Mouse (Mus musculus) CH12.LX (cell line): Measurements from ENCODE around the gene Nxpe3. TPM values are rescaled to one million over a fixed set of nuclear protein-coding genes. Genes with fewer than 3 reads are reported as not detected.

Source experiments
- DNase-seq: peaks from one replicate; pipeline ENCODE4 v3.0.0-alpha.2; 2013; ENCODE audit errors: extremely low read depth
- H3K27ac ChIP-seq: 2 replicates; pipeline ENCODE4 v1.5.1; 2012; ENCODE audit warnings: low read depth, mild to moderate bottlenecking, control low read depth, moderate library complexity; ENCODE audit not compliant: insufficient read depth
- H3K27me3 ChIP-seq: replicated peaks from 2 replicates; pipeline ENCODE3; 2012; ENCODE audit warnings: inconsistent platforms
- H3K36me3 ChIP-seq, 2 experiments: replicated peaks in 1 of 2; 2 replicates each; pipeline versions ENCODE3 to v1.6.1; 2012; ENCODE audit warnings: inconsistent platforms in 1 of 2, low read length in 1 of 2, mild to moderate bottlenecking in 1 of 2, mixed read lengths in 1 of 2, moderate library complexity in 1 of 2; ENCODE audit not compliant: control insufficient read depth in 1 of 2, insufficient read depth in 1 of 2
- H3K4me1 ChIP-seq, 2 experiments: 2 replicates each; pipeline ENCODE4 v1.6.1; 2012; ENCODE audit warnings: inconsistent platforms in 1 of 2, moderate library complexity in 1 of 2; ENCODE audit not compliant: insufficient read depth in 2 of 2, control insufficient read depth in 1 of 2
- H3K4me2 ChIP-seq: 2 replicates; pipeline ENCODE4 v1.6.1; 2012; ENCODE audit warnings: low read depth, mild to moderate bottlenecking, control low read depth; ENCODE audit not compliant: poor library complexity, insufficient read depth, severe bottlenecking
- H3K4me3 ChIP-seq, 3 experiments: fragments of 150-350 bp in 1 of 3; sonication (generic) in 1 of 3; replicated peaks in 1 of 3; 2 replicates each; pipeline versions ENCODE3 to v1.5.1; 2011 to 2012; ENCODE audit warnings: low read depth in 2 of 3, low read length in 2 of 3, mild to moderate bottlenecking in 2 of 3, moderate library complexity in 2 of 3, control low read depth in 1 of 3, improper control_type of control experiment in 1 of 3, inconsistent platforms in 1 of 3, mixed read lengths in 1 of 3; ENCODE audit not compliant: poor library complexity in 1 of 3
- H3K79me2 ChIP-seq: replicated peaks from 2 replicates; pipeline ENCODE4 v1.6.1; 2012; ENCODE audit warnings: mild to moderate bottlenecking, moderate library complexity; ENCODE audit not compliant: control insufficient read depth, poor library complexity, insufficient read depth, severe bottlenecking; ENCODE audit errors: extremely low read depth
- H3K9ac ChIP-seq: 2 replicates; pipeline ENCODE4 v1.6.1; 2012; ENCODE audit warnings: low read depth, mild to moderate bottlenecking, control low read depth, moderate library complexity; ENCODE audit not compliant: insufficient read depth
- H3K9me3 ChIP-seq: replicated peaks from 2 replicates; pipeline ENCODE3; 2012; ENCODE audit warnings: low read length, inconsistent platforms, mixed read lengths
- BHLHE40 ChIP-seq: IDR thresholded peaks from 2 replicates; pipeline ENCODE4 v1.6.1; 2011; ENCODE audit warnings: mild to moderate bottlenecking, low read depth, low read length, improper control_type of control experiment
- CHD2 ChIP-seq: IDR thresholded peaks from 2 replicates; pipeline ENCODE4 v1.6.1; 2011; ENCODE audit warnings: low read length, improper control_type of control experiment
- E2F4 ChIP-seq: IDR thresholded peaks from 2 replicates; pipeline ENCODE4 v1.6.1; 2011; ENCODE audit warnings: low read depth, low read length, improper control_type of control experiment; ENCODE audit not compliant: insufficient replicate concordance
- ETS1 ChIP-seq: conservative IDR thresholded peaks from 2 replicates; pipeline ENCODE4 v1.6.1; 2012; ENCODE audit warnings: low read depth, mild to moderate bottlenecking, inconsistent platforms, low read length, improper control_type of control experiment, moderate library complexity
- GABPA ChIP-seq: IDR thresholded peaks from 2 replicates; pipeline ENCODE4 v1.6.1; 2012; ENCODE audit warnings: low read depth, low read length, improper control_type of control experiment, inconsistent platforms; ENCODE audit not compliant: insufficient replicate concordance
- HCFC1 ChIP-seq: IDR thresholded peaks from 2 replicates; pipeline ENCODE4 v1.6.1; 2012; ENCODE audit warnings: low read depth, mild to moderate bottlenecking, inconsistent platforms, low read length, improper control_type of control experiment
- IRF4 ChIP-seq: IDR thresholded peaks from 2 replicates; pipeline ENCODE4 v1.6.1; 2014; ENCODE audit warnings: low read depth, mild to moderate bottlenecking, inconsistent platforms, low read length, improper control_type of control experiment
- JUN ChIP-seq: IDR thresholded peaks from 2 replicates; pipeline ENCODE4 v1.6.1; 2011; ENCODE audit warnings: low read depth, mild to moderate bottlenecking, low read length, improper control_type of control experiment, moderate library complexity; ENCODE audit not compliant: insufficient read depth
- KAT2A ChIP-seq: IDR thresholded peaks from 2 replicates; pipeline ENCODE4 v1.6.1; 2012; ENCODE audit warnings: low read length, improper control_type of control experiment, inconsistent platforms; ENCODE audit not compliant: insufficient replicate concordance
- MAX ChIP-seq: IDR thresholded peaks from 2 replicates; pipeline ENCODE4 v1.6.1; 2011; ENCODE audit warnings: low read length, improper control_type of control experiment
- MAZ ChIP-seq: IDR thresholded peaks from 2 replicates; pipeline ENCODE4 v1.6.1; 2012; ENCODE audit warnings: low read depth, mild to moderate bottlenecking, inconsistent platforms, low read length, improper control_type of control experiment, moderate library complexity
- MXI1 ChIP-seq: IDR thresholded peaks from 2 replicates; pipeline ENCODE4 v1.6.1; 2011; ENCODE audit warnings: mild to moderate bottlenecking, low read depth, low read length, improper control_type of control experiment
- MYC ChIP-seq: IDR thresholded peaks from 2 replicates; pipeline ENCODE4 v1.6.1; 2011; ENCODE audit warnings: low read depth, mild to moderate bottlenecking, improper control_type of control experiment, low read length
- NELFE ChIP-seq: IDR thresholded peaks from 2 replicates; pipeline ENCODE4 v1.6.1; 2011; ENCODE audit warnings: low read depth, low read length, improper control_type of control experiment
- NRF1 ChIP-seq: IDR thresholded peaks from 2 replicates; pipeline ENCODE4 v1.6.1; 2014; ENCODE audit warnings: low read depth, mild to moderate bottlenecking, inconsistent platforms, low read length, improper control_type of control experiment, moderate library complexity
- POLR2A ChIP-seq: IDR thresholded peaks from 2 replicates; pipeline ENCODE4 v1.6.1; 2011; ENCODE audit warnings: low read depth, mild to moderate bottlenecking, improper control_type of control experiment, low read length
- POLR2AphosphoS2 ChIP-seq: IDR thresholded peaks from 2 replicates; pipeline ENCODE4 v1.6.1; 2011; ENCODE audit warnings: low read depth, low read length, improper control_type of control experiment
- RAD21 ChIP-seq: IDR thresholded peaks from 2 replicates; pipeline ENCODE4 v1.6.1; 2011; ENCODE audit warnings: low read depth, mild to moderate bottlenecking, low read length, improper control_type of control experiment, moderate library complexity
- RCOR1 ChIP-seq: conservative IDR thresholded peaks from 2 replicates; pipeline ENCODE4 v1.6.1; 2012; ENCODE audit warnings: low read depth, mild to moderate bottlenecking, inconsistent platforms, low read length, improper control_type of control experiment
- SIN3A ChIP-seq: IDR thresholded peaks from 2 replicates; pipeline ENCODE4 v1.6.1; 2012; ENCODE audit warnings: low read length, improper control_type of control experiment, inconsistent platforms
- SMC3 ChIP-seq: IDR thresholded peaks from 2 replicates; pipeline ENCODE4 v1.6.1; 2011; ENCODE audit warnings: low read depth, low read length, improper control_type of control experiment
- TBP ChIP-seq: conservative IDR thresholded peaks from 2 replicates; pipeline ENCODE4 v1.6.1; 2011; ENCODE audit warnings: low read depth, low read length, improper control_type of control experiment
- TCF12 ChIP-seq: IDR thresholded peaks from 2 replicates; pipeline ENCODE4 v1.6.1; 2014; ENCODE audit warnings: low read depth, mild to moderate bottlenecking, inconsistent platforms, low read length, improper control_type of control experiment
- UBTF ChIP-seq: IDR thresholded peaks from 2 replicates; pipeline ENCODE4 v1.6.1; 2012; ENCODE audit warnings: low read depth, mild to moderate bottlenecking, inconsistent platforms, low read length, improper control_type of control experiment, moderate library complexity
- USF2 ChIP-seq: conservative IDR thresholded peaks from 2 replicates; pipeline ENCODE4 v1.6.1; 2011; ENCODE audit warnings: low read depth, low read length, improper control_type of control experiment
- ZMIZ1 ChIP-seq: IDR thresholded peaks from 2 replicates; pipeline ENCODE4 v1.6.1; 2012; ENCODE audit warnings: low read depth, mild to moderate bottlenecking, inconsistent platforms, low read length, improper control_type of control experiment
- ZNF384 ChIP-seq: IDR thresholded peaks from 2 replicates; pipeline ENCODE4 v1.6.1; 2012; ENCODE audit warnings: low read depth, low read length, improper control_type of control experiment, inconsistent platforms
- dilution Hi-C: fragments of 300-500 bp; cut with MboI; formaldehyde crosslinking; loops from 2 replicates; pipeline ENCODE4 v1.14.3; 2020; ENCODE audit warnings: low sequenced_read_pairs; ENCODE audit not compliant: extremely low pct_unique_long_range_greater_than_20kb, extremely low pct_ligation_motif_present
- in situ Hi-C: fragments of 300-500 bp; cut with MboI; formaldehyde crosslinking; loops from 3 replicates; pipeline ENCODE4 v1.14.3; 2019; ENCODE audit warnings: low sequenced_read_pairs, low pct_ligation_motif_present, low pct_unique_long_range_greater_than_20kb, mixed read lengths
- polyA plus RNA-seq: library from polyadenylated mRNA; unstranded; fragments of >175 nt; gene quantifications from 2 replicates; pipeline ENCODE4 v1.2.1, GENCODE M21; 2012; ENCODE audit warnings: low read depth; ENCODE audit not compliant: insufficient read length
- total RNA-seq, 2 experiments: library from RNA; depleted of rRNA; stranded (reverse); fragments of 300-350 nt in 1 of 2; fragments of >200 nt in 1 of 2; gene quantifications; 2 replicates each; pipeline ENCODE4 v1.2.3; 2012 to 2014

The Nxpe3 gene
- total and polyA plus RNA-seq, 3 experiments: 5.4 to 12.3 (median 10.6) TPM

DNA sequence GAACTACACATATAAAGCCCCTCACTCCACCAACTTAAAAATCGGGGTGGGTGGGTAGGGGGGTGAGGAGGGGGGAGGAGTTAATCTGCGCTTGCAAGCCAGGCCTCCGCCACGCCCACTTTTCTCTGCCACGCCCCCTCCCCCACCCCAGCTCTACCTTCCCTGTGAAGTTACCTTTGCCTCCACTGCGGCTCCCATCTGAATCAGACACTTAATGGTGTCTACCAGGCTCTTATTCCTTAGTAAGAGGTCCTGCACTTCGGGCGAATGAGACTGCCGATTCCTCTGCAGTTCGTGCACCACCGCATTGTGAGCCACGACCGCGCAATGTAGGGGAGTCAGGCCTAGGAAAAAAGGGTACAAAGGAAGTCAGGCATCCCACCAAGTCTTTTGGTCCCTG, 79.6 kb downstream of the Nxpe3 start:
- no peak overlapping the region for H3K4me2 ChIP-seq
- no peaks in the 10 kb centered on the region for H3K27me3 ChIP-seq
- TF ChIP-seq TCF12 (no peak), KAT2A (no peak), NELFE (no peak), GABPA (no peak), ZNF384 (no peak), POLR2AphosphoS2 (no peak), CHD2 (no peak), MAX (no peak), IRF4 (no peak), JUN (no peak), HCFC1 (no peak), SMC3 (no peak), ZMIZ1 (no peak)
- TF ChIP-seq, all 38 proteins: peak for 0
- no peak overlapping the region for H3K27ac ChIP-seq
- no peak overlapping the region for H3K4me3 ChIP-seq
- H3K79me2 ChIP-seq: peaks cover 51% of the 10 kb centered on the region
- peaks cover 65 to 93% of the 10 kb centered on the region in 2 experiments for H3K36me3 ChIP-seq
- in situ Hi-C loops: no loop called here
- H3K4me1 ChIP-seq: peaks cover 16 to 79% of the 10 kb centered on the region in 2 experiments
- DNase-seq: no peak
- no peak overlapping the region for H3K9ac ChIP-seq
- dilution Hi-C loops: no loop called here
- H3K9me3 ChIP-seq: no peaks in the 10 kb centered on the region

DNA sequence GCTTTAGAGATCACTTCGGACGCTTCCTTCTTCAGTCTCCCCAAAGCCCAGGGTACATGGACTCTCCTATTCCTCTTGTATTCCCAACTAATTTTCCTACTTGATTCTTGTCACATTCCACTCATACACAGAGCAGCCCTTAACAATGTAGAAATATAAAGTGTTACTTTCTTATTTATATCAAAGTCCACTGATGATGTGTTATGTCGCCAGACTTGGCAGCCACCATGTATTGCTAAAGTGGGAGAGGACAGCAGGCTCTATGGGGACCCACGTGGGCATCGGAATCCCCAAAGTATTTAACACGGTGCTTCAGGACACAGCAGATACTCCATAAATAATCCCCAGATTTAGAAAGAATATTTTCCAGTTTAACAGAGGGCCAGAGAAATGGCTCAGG, 80.4 kb downstream of the Nxpe3 start:
- H3K9ac ChIP-seq: no peak overlapping the region
- no peak overlapping the region for H3K4me3 ChIP-seq
- in situ Hi-C loops (no loop called here), dilution Hi-C loops (no loop called here)
- peaks cover 71 to 97% of the 10 kb centered on the region in 2 experiments for H3K36me3 ChIP-seq
- H3K27me3 ChIP-seq: no peaks in the 10 kb centered on the region
- no peak for DNase-seq
- H3K4me2 ChIP-seq: no peak overlapping the region
- H3K27ac ChIP-seq: no peak overlapping the region
- peaks cover 24 to 87% of the 10 kb centered on the region in 2 experiments for H3K4me1 ChIP-seq
- H3K79me2 ChIP-seq: peaks cover 44% of the 10 kb centered on the region
- H3K9me3 ChIP-seq: no peaks in the 10 kb centered on the region
- TF ChIP-seq JUN (no peak), GABPA (no peak), SMC3 (no peak), POLR2A (no peak; the same call in 1 of the 2 replicates), ETS1 (no peak), NRF1 (no peak), RCOR1 (no peak), CHD2 (no peak), ZMIZ1 (no peak), RAD21 (no peak), USF2 (no peak), MAZ (no peak), MYC (no peak), UBTF (no peak), BHLHE40 (no peak), E2F4 (no peak), SIN3A (no peak), TBP (no peak), MXI1 (no peak), HCFC1 (no peak)
